ENCODE assay signal across 9 mouse cellular contexts in genomic region chr2:148029751-148030612, GRCm38 (mm10). TPM values are rescaled to one million over a fixed set of nuclear protein-coding genes. Genes with fewer than 3 reads are reported as not detected.
A peak's percentile ranks its signal among the peaks of the same experiment; 100 is the strongest.
DNase-seq lines count a peak whose midpoint lies in the region; ATAC-seq lines count a peak whose summit lies in the region.
"Had no signal": no experiment of that assay in that cellular context is flagged by ENCODE, and none has a peak within 500 bp of the region (broad histone marks: within the 10 kb centered on the region; RNA-seq: fewer than 3 reads in every experiment).

No protein-coding gene starts in this region.

- H3K36me3 ChIP-seq in heart, embryonic 14.5 days (ENCODE audit: control insufficient read depth, insufficient read depth, low read length) = no peaks in the 10 kb centered on the region
- H3K36me3 ChIP-seq in intestine, embryonic 16.5 days (ENCODE audit: control insufficient read depth, insufficient read depth, low read length) = no peaks in the 10 kb centered on the region

- 6% methylated on average over 21 of the region's 21 CpGs for WGBS in heart, embryonic 14.5 days
- 10% methylated on average over 21 of the region's 21 CpGs for WGBS in intestine, embryonic 16.5 days

- peaks cover 0 to 2% of the 10 kb centered on the region in 2 experiments; a peak in 1 of 4 replicates for H3K4me1 ChIP-seq in heart, embryonic 14.5 days (ENCODE audit: control insufficient read depth in 2 of 2, insufficient read depth in 2 of 2, low read length in 2 of 2)
- H3K4me1 ChIP-seq in intestine, embryonic 16.5 days (ENCODE audit: control insufficient read depth, insufficient read depth, low read length) = no peaks in the 10 kb centered on the region

- H3K4me3 ChIP-seq in heart, embryonic 14.5 days (ENCODE audit: control insufficient read depth in 1 of 2, insufficient read depth in 1 of 2, low read depth in 1 of 2, low read length in 2 of 2) = no peak overlapping the region
- H3K4me3 ChIP-seq in intestine, embryonic 16.5 days (ENCODE audit: low read length) = no peak overlapping the region; the same call in 1 of the 2 replicates

- H3K27ac ChIP-seq in heart, embryonic 14.5 days (replicated peaks in 1 of 2; ENCODE audit: control insufficient read depth in 1 of 2, insufficient read depth in 1 of 2, low read depth in 2 of 2, low read length in 2 of 2) = no peak overlapping the region
- H3K27ac ChIP-seq in intestine, embryonic 16.5 days (ENCODE audit: low read length) = no peak overlapping the region

- intact Hi-C loops in left cerebral cortex, postnatal 4 days (cut with DNase I) = loop anchor here (10.0 kb wide), 1 partner anchor 665 kb away; the partner anchor contains the start of gene Pax1

- DNase-seq in heart, adult 8-10 months (ENCODE audit: low spot score) = no peak
- DNase-seq in lung, postnatal 4 days = peak; percentile 30 to 41
- no peak for DNase-seq in spleen, adult 18-20 months
- no peak for DNase-seq in left cerebral cortex, postnatal 4 days
- DNase-seq in urinary bladder, postnatal 10 days (ENCODE audit: low spot score) = no peak

- no peaks in the 10 kb centered on the region for H3K9me3 ChIP-seq in heart, embryonic 14.5 days (ENCODE audit: control insufficient read depth, low read length)
- no peaks in the 10 kb centered on the region for H3K9me3 ChIP-seq in intestine, embryonic 16.5 days (ENCODE audit: control insufficient read depth, low read length)

- H3K27me3 ChIP-seq in heart, embryonic 14.5 days (ENCODE audit: control insufficient read depth, insufficient read depth, low read length) = peaks cover 92% of the 10 kb centered on the region
- peaks cover 46% of the 10 kb centered on the region for H3K27me3 ChIP-seq in intestine, embryonic 16.5 days (replicated peaks; ENCODE audit: control insufficient read depth, insufficient read depth, low read length)

- 0 out of 2 replicates have a peak, but pooled peaks have one; percentile 21 for ATAC-seq in heart, embryonic 14.5 days (ENCODE audit: insufficient number of reproducible peaks, insufficient read depth, low FRiP score, low read depth)
- ATAC-seq in common myeloid progenitor, adult 5-6 weeks (replicated peaks; ENCODE audit: low read depth, poor library complexity, severe bottlenecking) = peak; percentile 48
- peak; percentile 79 for ATAC-seq in intestine, embryonic 16.5 days

- H3K9ac ChIP-seq in heart, embryonic 14.5 days (ENCODE audit: low read length) = no peak overlapping the region
- no peak overlapping the region for H3K9ac ChIP-seq in intestine, embryonic 16.5 days (ENCODE audit: low read depth, low read length)

- H3K4me2 ChIP-seq in heart, embryonic 14.5 days (ENCODE audit: low read length) = no peak overlapping the region; the same call in 1 of the 2 replicates
- H3K4me2 ChIP-seq in intestine, embryonic 16.5 days (ENCODE audit: low read depth, low read length) = peak overlapping the region; percentile 25; the same call in 1 of the 2 replicates

RNA-seq across cellular contexts. Expression of gene Foxa2, which starts 16.8 kb away (rescaled TPM):
- polyA plus RNA-seq in heart, embryonic 14.5 days (2014; fragmentation: Nextera tagmentation; extraction: Ambion mirVana) = 0.24 TPM in 1 of 2 replicates, not detected in the other
- not detected for total RNA-seq in heart, adult 8-10 months (2022)
- not detected in 2 replicates for total RNA-seq in common myeloid progenitor, adult 5-6 weeks (2017)
- polyA plus RNA-seq in intestine, embryonic 16.5 days (2015; fragmentation: Nextera tagmentation; extraction: Ambion mirVana) = 3.4 and 4.1 TPM in 2 replicates
- not detected for total RNA-seq in left cerebral cortex, postnatal 4 days (2021)
- total RNA-seq: MEL had no signal

Comparison
In these comparisons a context has a peak if more than half of its experiments do, and no peak if none do; other contexts are left out.
1. ATAC-seq: peak in every context shown above with its lines; median percentile 79 in intestine, embryonic 16.5 days; 48 in common myeloid progenitor, adult 5-6 weeks; 21 in heart, embryonic 14.5 days.
2. DNase-seq: peak in lung, postnatal 4 days (2 of 2); none in heart, adult 8-10 months (single experiment), spleen, adult 18-20 months (0 of 2), left cerebral cortex, postnatal 4 days (single experiment) and urinary bladder, postnatal 10 days (single experiment).